Mouse (Mus musculus): ENCODE measurements around the gene Strip2.

Gene Strip2

DNA sequence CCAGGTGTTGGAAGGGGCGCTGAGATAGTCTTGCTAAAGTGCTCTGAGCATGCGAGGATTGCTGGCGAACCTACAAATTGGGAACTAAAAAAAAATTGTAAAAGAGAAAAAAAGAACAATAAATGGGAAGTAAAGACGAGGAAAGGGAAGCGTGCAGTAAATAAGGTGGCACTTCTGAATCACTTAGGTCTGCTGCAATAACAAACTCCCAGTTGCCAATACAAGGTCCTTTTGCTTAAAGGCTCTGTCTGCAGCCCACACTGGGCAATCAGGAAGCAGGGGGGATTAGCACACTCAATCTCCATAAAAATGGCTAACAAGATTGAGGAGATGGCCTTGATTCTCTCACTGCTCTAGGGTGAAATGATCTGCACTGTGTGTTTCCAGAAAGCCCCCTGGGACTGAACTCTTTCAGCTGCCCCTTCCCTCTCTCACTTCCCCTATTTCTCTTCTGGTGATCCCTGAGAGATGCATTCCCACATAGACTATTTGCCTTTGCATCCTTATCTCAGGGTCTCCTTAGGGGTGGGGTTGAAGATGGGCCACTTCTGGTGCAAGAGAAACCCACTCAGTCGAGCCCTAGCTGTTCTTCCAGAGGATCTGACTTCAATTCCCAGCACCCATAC lies 8.9 kb downstream of the Strip2 start:
- DNase-seq (ENCODE audit: low spot score in 2 of 2), result no peak

DNA sequence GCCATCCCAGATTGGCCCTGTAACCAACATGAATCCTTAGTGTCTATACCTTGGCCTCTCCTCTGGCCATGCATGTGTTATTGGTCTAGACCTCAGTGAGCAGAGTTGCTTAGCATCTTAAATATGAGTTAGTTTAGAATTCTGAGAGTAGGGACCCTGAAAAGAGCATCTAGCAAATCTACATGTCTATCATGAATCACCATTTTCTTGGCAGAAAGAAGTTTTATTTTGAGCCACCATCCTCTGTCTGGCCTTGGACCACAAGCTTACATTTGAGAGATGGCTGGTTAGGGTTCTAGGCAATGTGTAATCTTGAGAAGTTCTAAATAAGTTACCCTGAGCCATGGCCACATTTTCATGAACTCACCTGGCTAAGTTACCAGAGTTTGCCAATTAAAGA lies 13.3 kb downstream of the Strip2 start:
- no peak for DNase-seq (ENCODE audit: low spot score in 2 of 2)

DNA sequence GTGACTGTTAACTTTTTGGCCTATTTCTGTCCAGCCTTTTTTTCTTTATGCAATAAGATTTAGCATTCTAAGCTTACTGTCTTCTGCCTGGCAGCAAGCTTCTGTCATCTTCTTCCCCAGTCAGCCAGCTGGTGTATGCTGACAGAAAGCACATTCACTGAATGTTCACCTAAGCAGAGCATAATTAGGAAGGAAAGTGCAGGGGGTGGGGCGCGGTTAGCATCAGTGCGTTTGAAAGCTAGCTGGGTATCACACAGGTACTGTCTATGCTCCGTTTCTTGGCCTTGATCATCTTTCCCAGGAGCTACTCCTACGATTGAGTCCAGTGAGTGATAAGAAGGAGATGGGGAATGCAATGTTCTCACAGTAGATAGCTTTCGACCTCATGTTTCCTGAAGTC lies 13.9 kb downstream of the Strip2 start:
- no peak for DNase-seq (ENCODE audit: low spot score in 2 of 2)

DNA sequence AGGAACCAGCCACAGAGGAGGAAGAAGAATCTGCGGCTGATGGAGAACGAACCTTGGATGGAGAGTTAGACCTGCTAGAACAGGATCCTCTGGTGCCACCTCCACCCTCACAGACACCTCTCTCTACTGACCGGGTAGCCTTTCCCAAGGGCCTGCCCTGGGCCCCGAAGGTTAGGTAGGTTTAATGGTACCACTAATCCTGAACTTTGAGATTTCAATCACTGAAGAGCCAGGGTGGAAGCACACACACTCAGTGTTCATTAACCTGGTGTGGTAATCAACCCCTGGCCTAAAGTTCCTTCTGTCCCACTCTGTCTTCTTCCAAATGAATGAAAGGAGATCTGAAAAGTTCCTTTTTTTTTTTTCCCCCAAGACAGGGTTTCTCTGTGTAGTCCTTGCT lies 14.4 kb downstream of the Strip2 start:
- no peak for DNase-seq (ENCODE audit: low spot score in 2 of 2)

DNA sequence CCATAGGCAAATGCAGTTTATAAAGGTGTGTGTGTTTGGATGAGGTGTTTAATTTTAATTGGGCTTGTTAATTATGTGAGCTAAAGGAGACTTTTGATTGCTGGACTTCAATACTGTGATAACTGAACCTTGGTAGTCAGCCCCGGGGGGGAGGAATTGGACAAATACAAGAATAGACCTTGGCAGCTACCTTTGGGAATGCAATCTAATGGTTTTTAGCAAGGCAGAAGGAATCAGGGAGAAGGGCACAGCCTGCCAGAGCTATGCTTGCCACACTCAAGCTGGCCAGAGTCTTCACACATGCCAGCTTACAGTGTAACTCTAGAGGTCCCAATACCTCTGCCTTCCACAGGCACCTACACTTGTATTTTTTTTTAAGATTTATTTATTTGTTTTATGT lies 18.9 kb downstream of the Strip2 start:
- peak; percentile 48 to 56 for DNase-seq (ENCODE audit: low spot score in 2 of 2)

DNA sequence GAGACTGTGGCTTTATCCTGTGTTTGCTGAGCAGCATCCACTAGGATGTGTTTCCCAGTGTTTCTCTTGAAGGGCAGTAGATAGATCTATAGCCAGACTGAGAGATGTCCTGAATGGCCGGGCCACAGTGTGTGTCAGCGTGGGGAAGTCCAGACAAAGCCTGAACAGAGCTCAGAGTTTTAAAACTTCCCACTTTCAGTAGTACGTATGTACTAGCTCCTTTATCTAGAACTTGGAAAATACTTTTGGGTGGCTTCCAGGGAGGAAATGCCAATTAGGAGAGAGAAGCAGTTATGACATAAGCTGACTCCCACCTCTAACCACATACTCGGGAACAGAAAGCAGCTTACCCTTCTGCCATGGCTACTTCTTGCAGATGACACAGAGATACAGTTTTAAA lies 23.6 kb downstream of the Strip2 start:
- DNase-seq (ENCODE audit: low spot score in 2 of 2), result peak; percentile 12 to 30

DNA sequence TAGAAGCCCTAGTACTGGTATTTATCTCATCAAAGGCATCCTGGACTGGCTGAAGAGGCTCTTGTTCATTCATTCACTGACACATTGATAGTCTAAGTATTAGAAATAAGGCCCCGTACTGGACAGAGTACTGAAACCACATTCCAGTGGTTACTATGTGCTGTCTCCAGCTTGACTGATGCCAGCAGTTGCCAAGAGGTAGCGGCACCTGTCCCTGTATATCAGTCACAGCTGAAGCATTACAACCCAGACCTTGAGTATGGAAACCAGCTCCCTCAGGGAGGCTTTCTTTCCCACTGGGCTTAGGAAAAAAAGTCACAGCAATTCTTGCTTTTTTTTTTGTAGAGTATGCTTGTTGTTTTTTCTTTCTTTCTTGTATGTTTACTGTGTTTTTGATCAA lies 24.2 kb downstream of the Strip2 start:
- no peak for DNase-seq (ENCODE audit: low spot score in 2 of 2)

DNA sequence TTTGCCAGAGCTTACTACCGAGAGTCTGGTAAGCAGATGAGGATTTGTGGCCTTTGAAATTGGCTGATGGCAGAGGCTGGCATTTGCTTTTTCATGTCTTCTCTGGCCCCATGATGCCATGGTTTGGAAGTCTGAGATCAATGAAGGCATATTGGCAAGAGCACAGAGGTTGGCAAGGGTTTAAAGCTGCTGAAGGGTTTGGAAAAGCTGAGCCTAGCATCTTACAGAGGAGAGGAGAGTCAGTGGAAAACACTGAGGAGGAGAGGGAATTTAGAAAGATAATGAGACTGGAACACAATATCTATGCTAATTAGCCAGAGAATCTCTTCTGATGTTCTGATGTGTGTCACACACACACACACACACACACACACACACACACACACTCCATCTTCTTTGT lies 27.7 kb downstream of the Strip2 start:
- DNase-seq (ENCODE audit: low spot score in 2 of 2), result no peak

DNA sequence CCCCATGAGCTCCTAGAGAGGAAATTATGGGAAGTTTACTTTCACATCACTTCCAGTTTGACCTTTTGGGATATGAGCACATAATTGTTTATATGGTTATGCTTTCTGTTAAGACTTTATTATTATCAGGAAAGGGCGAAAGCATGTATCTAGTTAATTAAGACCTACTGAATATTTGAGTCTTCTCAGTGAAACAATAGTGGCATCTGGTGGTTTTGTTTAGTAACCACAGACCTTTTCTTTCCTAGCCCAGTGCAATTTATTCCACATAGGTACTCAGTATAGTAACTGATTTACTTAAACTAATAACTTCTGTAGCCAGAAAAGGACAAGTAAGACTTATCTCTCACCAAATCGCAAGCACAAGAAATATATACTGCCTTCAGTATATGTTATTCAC lies 29.8 kb downstream of the Strip2 start:
- no peak for DNase-seq (ENCODE audit: low spot score in 2 of 2)

DNA sequence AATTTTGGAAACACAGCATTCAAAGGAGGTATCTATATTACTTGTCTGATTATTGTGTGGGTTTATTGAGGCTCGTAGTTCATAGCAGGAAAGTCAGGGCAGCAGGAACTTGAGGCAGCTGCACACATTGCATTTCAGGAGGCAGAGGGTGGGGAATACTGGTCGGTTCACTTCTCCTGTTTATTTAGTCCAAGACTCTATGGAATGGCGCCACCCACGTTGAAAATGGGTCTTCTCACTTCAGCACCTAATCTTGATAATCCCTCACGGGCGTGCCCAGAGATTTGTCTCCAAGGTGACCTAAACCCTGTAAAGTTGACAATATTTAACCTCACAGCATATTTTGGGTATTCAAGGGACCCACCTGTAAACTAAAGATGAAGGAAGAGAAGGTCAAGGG lies 31.0 kb downstream of the Strip2 start:
- no peak for DNase-seq (ENCODE audit: low spot score in 2 of 2)

DNA sequence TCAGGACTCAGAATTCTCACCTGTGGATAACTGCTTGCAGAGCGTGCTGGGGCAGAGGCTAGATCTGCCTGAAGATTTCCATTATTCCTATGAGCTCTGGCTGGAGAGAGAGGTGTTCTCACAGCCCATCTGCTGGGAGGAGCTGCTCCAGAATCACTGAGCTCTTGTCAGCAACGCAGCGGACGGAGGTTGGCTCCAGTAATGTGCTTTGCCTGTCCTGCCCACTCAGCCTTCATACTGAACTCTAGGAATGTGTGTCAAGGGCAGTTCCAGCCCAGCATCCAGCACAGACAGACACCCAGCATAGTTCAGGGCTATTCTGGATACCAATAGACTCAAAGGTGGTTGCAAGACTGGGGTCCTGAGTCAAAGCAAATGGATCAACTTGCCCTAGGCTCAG lies 39.9 kb downstream of the Strip2 start:
- DNase-seq (ENCODE audit: low spot score in 2 of 2), result no peak

DNA sequence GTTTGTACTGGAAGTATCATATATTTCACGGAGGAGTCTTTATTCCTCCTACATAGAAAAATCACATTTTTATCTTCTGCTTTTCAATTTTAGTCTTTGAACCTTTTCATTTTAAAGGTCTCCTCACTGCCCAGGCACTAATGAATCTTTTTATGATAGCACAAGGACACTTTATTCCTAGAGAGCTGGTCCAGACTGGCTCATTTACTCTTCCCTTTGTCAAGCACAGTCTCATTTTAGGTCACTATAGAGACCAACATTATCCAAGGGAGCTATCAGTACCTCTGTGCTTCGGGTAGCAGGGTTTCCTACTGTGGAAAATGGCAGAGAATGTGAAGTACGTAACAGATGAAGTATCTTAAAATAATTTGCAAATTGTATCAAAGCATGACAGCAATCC lies 41.9 kb downstream of the Strip2 start:
- DNase-seq (ENCODE audit: low spot score in 2 of 2), result no peak

DNA sequence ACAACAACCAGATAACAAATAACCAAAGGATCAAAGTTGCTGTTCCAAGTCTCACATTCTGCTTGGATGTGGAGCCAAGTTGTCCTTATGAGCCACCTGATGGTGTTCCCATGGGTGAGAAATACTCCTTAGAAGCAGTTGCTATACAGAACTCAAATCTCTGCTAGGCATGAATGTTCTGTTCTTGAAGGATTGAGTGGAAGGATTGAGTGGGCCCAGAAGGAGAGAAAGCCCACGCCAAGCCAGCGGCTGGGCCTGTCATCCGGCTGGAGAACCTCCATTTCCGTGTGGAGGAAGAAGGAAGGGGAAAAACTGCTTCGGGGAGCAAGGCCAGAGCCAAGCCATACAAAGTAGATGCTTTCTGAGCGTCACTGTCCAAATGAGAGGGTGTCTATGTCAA lies 44.3 kb downstream of the Strip2 start:
- no peak for DNase-seq (ENCODE audit: low spot score in 2 of 2)

DNA sequence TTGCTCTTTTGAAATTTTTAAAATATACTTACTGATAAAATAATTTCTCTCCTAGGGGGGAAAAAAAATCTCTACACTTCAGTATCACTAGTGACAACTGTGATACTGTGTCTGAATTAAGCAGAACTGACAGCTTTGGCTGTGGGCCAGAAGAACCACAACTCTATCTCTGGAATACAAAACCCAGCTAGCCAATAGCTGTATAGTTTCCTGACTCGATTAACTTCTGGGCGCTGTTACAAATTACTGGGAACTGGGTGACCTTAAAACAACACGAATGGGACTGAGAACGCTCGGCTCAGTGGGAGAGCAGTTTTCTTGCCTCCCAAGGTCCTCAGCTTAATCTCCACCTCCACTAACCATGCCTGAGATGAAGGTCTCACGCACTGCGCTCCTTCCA lies 51.1 kb downstream of the Strip2 start:
- no peak for DNase-seq (ENCODE audit: low spot score in 2 of 2)

DNA sequence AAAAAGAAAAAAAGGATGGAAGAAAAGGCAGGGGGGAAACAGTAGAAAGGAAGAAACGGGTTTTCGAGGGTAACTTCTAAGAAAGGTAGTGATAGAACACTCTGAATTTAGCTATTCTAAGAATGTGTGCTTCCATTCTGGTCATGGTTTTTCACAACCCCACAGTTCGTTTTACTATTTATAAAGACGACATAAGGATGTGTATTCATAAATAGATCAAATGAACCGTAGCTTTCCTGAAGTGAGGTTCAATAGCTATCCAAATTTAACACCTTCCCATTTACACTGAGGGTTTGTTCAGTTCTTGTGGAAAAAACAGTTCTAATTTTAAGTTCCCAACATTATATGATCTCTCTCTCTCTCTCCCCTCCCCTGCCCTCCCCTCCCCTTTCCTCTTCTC lies 56.5 kb downstream of the Strip2 start:
- DNase-seq (ENCODE audit: low spot score in 2 of 2), result no peak

DNA sequence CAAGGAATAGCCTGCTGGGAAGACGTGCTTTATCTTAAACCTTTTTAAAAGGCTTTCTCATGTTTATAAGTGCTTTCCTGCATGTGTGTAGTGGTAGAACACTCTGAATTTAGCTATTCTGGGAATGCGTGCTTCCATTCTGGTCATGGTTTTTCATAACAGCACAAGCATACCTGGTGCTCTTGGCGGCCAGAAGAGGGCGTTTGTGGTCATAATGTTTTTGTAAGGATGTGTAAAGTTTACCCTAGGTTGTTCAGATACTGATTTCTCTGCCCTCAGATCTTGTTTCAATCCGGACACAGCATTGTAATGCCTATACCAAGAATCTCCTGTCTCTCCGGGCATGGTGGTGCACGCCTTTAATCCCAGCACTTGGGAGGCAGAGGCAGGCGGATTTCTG lies 58.0 kb downstream of the Strip2 start:
- DNase-seq (ENCODE audit: low spot score in 2 of 2), result no peak

DNA sequence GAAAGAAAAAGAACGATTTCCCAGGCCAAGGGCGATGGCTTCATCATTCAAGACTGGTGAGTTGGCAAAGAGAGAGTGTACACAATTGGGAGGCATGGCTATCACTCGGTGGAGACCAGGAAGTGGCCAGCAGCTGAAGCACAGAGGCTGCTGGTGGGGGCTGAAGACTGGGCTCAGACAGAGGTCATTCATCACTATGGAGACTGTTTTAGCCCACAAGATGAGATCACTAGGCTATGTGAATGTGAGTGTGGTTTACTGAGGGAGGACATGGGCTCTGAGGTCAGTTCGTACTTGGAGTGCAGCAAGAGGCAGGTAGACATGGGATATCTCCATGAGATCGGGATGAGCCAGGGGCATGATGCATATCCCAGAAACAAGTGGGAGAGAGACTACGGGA lies 63.6 kb downstream of the Strip2 start:
- no peak for DNase-seq (ENCODE audit: low spot score in 2 of 2)

DNA sequence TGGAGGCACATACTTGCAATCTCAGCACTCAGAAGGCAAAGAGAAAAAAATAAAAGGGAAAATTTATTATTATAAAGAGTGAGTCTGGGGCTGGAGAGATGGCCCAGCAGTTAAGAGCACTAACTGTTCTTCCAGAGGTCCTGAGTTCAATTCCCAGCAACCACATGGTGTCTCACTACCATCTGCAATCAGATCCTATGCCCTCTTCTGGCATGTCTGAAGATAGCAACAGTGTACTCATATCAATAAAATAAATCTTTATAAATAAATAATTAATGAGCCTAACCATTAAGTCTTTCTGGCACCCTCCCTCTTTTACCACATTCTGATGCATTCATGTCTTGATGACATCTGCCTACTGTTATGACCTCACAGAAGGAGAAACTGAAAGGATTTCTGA lies 65.0 kb downstream of the Strip2 start:
- no peak for DNase-seq (ENCODE audit: low spot score in 2 of 2)

DNA sequence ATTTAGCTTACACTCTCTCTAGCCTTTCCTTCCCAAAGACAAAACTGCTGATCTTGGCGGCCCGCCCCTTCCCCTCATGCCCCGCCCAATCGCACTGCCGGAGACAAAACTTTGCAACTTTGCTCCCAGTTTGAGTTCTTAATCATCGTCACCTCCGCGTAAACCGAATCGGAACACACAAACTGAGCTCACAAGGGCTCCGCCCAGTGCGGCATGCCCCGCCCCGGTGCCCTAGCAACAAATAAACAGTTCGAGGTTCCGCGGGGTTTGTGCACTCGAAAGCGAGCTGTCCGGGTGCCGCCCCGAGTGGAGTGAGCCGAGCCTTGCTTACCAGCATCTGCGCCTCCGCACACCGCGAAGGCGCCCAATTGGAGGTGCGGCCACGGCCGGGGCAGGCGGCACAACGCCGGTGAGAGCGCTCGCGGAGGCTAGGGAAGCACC lies 68.3 kb downstream of the Strip2 start:
- DNase-seq (ENCODE audit: low spot score in 2 of 2), result peak; percentile 89 to 92

DNA sequence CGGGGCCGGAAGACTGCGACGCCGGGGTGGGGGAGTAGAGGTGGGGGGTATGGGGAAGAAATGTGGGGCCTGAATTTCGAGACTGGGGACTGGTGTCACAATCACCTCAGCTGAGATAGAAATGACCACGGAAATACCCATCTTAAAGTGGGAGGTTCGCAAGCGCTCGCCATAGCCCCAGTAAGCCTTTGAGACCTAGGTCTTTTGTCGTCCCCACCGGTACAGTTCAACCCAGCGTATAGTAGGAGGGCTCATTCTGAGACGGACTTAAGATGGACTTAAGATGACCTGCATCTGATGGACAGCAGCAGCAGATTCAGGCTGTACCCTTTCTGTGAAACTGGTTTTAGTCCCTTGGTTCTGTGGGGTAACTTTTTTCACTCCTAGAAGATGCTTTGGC lies 68.7 kb downstream of the Strip2 start:
- no peak for DNase-seq (ENCODE audit: low spot score in 2 of 2)

DNA sequence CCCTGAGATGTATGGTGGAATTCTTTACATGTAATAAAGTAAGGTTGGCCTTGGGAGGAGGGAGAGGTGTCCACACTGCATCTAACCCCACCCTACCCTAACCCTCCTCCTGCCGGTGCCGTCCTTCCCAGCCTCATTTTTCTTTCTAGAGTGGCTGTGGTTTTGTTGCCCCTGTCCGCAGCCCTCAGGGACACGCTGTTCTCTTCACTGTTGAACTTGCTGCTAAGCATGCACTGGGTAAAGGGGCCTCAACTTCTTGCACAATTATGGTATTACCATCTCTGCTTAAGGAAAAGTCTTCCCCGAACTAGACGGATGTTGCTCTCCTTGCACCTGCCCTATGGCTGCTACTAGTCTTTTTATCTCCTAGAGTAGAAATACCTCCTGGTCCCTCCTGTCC lies 69.2 kb downstream of the Strip2 start:
- DNase-seq (ENCODE audit: low spot score in 2 of 2), result no peak

DNA sequence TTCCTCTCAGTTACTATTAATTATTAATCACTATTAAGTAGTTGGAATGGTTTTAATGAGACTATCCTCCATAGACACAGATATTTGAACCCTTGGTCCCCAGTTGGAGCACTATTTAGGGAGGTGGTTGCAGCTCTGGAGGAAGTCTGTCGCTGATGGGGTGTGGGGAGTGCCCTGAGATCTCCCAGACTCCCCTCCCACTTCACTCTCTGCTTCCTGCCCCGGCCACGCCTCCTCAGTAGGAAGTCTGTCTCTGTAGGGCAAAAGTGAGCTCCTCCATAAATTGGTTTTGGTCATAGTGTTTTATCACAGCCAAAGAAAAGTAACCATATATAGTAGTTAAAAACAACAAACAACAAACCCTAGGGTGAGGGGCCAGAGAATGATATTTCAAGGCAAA lies 70.4 kb downstream of the Strip2 start:
- no peak for DNase-seq (ENCODE audit: low spot score in 2 of 2)

DNA sequence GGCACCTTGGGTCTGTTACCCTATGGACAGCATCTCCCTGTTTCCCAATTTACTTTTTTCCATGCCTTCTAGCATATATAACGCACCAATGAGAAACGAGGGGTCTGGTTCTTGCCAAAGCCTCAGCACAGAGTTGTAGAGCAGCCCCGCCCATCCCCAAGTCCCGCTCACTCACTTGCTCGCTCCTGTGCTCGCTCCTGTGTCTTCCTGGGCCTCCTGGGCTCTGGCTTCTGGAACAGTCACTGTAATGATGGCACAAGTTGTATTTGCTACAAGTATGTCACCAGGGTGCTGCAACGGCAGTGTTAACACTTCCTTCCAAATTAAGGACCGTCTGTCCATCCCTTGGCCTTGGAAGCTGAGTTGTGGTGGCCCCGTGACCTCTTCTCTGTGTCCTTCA lies 81.3 kb downstream of the Strip2 start:
- DNase-seq (ENCODE audit: low spot score in 2 of 2), result no peak

DNA sequence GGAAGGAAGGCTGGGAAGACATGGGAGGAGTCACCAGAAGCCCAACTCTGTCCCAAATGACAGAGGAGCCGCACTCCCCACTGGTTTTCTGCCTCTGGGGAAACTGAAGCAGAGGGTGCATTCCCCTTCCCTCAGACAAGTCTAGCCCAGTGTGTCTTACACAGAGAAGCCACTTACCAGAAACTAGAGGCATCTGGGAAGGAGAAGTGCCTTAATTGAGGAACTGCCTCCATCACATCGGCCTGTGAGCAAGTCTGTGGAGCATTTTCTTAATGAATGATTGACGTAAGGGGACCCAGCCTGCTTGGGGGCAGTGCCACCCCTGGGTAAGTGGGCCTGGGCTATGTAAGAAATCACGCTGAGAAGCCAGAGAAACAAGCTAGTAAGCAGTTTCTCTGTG lies 82.0 kb downstream of the Strip2 start:
- no peak for DNase-seq (ENCODE audit: low spot score in 2 of 2)

DNA sequence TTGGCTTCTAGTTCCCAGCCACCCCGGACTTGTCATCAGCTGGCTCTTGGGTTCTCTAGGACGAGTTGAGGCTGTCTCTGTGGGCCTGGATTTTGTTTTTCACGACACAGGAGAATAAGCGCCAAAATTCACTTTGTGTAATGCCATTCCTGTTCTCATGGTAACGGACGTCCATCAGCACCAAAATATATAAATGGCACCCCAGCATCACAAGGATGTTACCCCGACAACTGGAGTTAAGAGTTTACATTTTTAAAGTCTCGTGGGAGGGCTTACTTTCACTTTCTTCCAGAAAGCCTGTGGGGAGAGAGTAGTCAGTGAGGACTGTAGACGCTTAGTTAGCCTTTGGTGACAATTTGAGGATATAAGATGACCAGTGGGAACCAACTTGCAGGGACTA lies 85.8 kb downstream of the Strip2 start:
- DNase-seq (ENCODE audit: low spot score in 2 of 2), result no peak
